Mouse (Mus musculus) kidney, embryonic 16.5 days (tissue): ENCODE measurements around the gene Omt2a. TPM values are rescaled to one million over a fixed set of nuclear protein-coding genes. Genes with fewer than 3 reads are reported as not detected.
"Not testable (repeated sequence)": the region's sequence is repeated elsewhere in the genome, so short reads cannot be mapped to it uniquely, and the experiment has no call there.

Source experiments
- ATAC-seq: fragments of 200-750 bp; cut with Nextera tagmentation; 2 replicates; pipeline ENCODE4 v1.8.0; 2017; ENCODE audit warnings: moderate TSS enrichment; ENCODE audit not compliant: low FRiP score, low TSS enrichment
- H3K27ac ChIP-seq: fragments of 300-500 bp; sonication (generic); 2 replicates; pipeline ENCODE4 v1.5.1; 2014; ENCODE audit warnings: low read length
- H3K27me3 ChIP-seq: fragments of 300-500 bp; sonication (generic); 2 replicates; pipeline ENCODE4 v1.6.1; 2014; ENCODE audit warnings: low read length, control low read depth, mixed read lengths; ENCODE audit not compliant: insufficient read depth
- H3K36me3 ChIP-seq: fragments of 300-500 bp; sonication (generic); 2 replicates; pipeline ENCODE4 v1.6.1; 2014; ENCODE audit warnings: low read length, control low read depth, mixed read lengths; ENCODE audit not compliant: insufficient read depth
- H3K4me1 ChIP-seq: fragments of 300-500 bp; sonication (generic); 2 replicates; pipeline ENCODE4 v1.6.1; 2014; ENCODE audit warnings: low read length, control low read depth, mixed read lengths; ENCODE audit not compliant: insufficient read depth
- H3K4me2 ChIP-seq: fragments of 300-500 bp; sonication (generic); replicated peaks from 2 replicates; pipeline ENCODE4 v1.6.1; 2014; ENCODE audit warnings: low read depth, low read length
- H3K4me3 ChIP-seq: fragments of 300-500 bp; sonication (generic); 2 replicates; pipeline ENCODE4 v1.5.1; 2014; ENCODE audit warnings: mild to moderate bottlenecking, low read length
- H3K9ac ChIP-seq: fragments of 300-500 bp; sonication (generic); replicated peaks from 2 replicates; pipeline ENCODE4 v1.6.1; 2014; ENCODE audit warnings: low read length
- H3K9me3 ChIP-seq: fragments of 300-500 bp; sonication (generic); 2 replicates; pipeline ENCODE4 v1.6.1; 2016; ENCODE audit warnings: low read length, control low read depth
- WGBS: fragments of 180-500 bp; shearing (Covaris S2); extraction: QIAGEN DNeasy Blood & Tissue Kit; methylation state at CpG from one replicate; pipeline ENCODE4 v1.1.7; 2014; 5-methylcytosine and 5-hydroxymethylcytosine counted together
- polyA plus RNA-seq: library from polyadenylated mRNA; unstranded; fragments of >200 nt; fragmentation: Nextera tagmentation; extraction: Ambion mirVana; gene quantifications from 2 replicates; pipeline ENCODE4 v1.2.1, GENCODE M21; 2015

The Omt2a gene
- polyA plus RNA-seq, 1 experiment from 2014 or later: not detected

GRCm38 (mm10) chr9:78308122-78308521 is 6.5 kb downstream of the Omt2a start:
- not testable (repeated sequence) for H3K4me3 ChIP-seq, H3K36me3 ChIP-seq, H3K27ac ChIP-seq, H3K9me3 ChIP-seq, ATAC-seq, H3K27me3 ChIP-seq, H3K9ac ChIP-seq, H3K4me2 ChIP-seq, H3K4me1 ChIP-seq
- 78% methylated on average over 2 of the region's 3 CpGs for WGBS

- H3K4me3 ChIP-seq, H3K4me1 ChIP-seq, H3K27me3 ChIP-seq, H3K27ac ChIP-seq, H3K4me2 ChIP-seq, H3K9ac ChIP-seq, ATAC-seq, H3K36me3 ChIP-seq, H3K9me3 ChIP-seq: not testable (repeated sequence)
- WGBS: 64% methylated on average over 1 of the region's 1 CpGs
Observed at GRCm38 (mm10) chr9:78299143-78299542, 15.5 kb downstream of the Omt2a start.

- Histone ChIP-seq H3K4me2 (no peak overlapping the region), H3K4me3 (no peak overlapping the region), H3K4me1 (no peaks in the 10 kb centered on the region), H3K9ac (no peak overlapping the region), H3K27me3 (no peaks in the 10 kb centered on the region), H3K36me3 (no peaks in the 10 kb centered on the region), H3K27ac (no peak overlapping the region), H3K9me3 (no peaks in the 10 kb centered on the region)
- ATAC-seq: no peak
- 75% methylated on average over 1 of the region's 1 CpGs for WGBS
Observed at GRCm38 (mm10) chr9:78298232-78298631, 16.4 kb downstream of the Omt2a start.

GRCm38 (mm10) chr9:78296089-78296488 is 18.5 kb downstream of the Omt2a start:
- not testable (repeated sequence) for H3K4me2 ChIP-seq, H3K9me3 ChIP-seq, H3K36me3 ChIP-seq, H3K4me3 ChIP-seq, H3K9ac ChIP-seq, H3K4me1 ChIP-seq, H3K27me3 ChIP-seq, H3K27ac ChIP-seq
- peak; percentile 44; the same call in 1 of the 2 replicates for ATAC-seq
- WGBS: 9% methylated on average over 6 of the region's 6 CpGs

- 59% methylated on average over 4 of the region's 7 CpGs for WGBS
- not testable (repeated sequence) for ATAC-seq
Observed at GRCm38 (mm10) chr9:78294781-78295180, 19.8 kb downstream of the Omt2a start.

GRCm38 (mm10) chr9:78293683-78294082 is 20.9 kb downstream of the Omt2a start:
- peak; percentile 87 for ATAC-seq
- H3K4me1 ChIP-seq, H3K9me3 ChIP-seq, H3K9ac ChIP-seq, H3K27me3 ChIP-seq, H3K27ac ChIP-seq, H3K4me3 ChIP-seq, H3K36me3 ChIP-seq, H3K4me2 ChIP-seq: not testable (repeated sequence)
- 89% methylated on average over 1 of the region's 1 CpGs for WGBS

More at GRCm38 (mm10) chr9:78294781-78295180, 19.8 kb downstream of the Omt2a start:
- H3K9ac ChIP-seq, H3K4me3 ChIP-seq, H3K27me3 ChIP-seq, H3K27ac ChIP-seq, H3K9me3 ChIP-seq, H3K4me1 ChIP-seq, H3K36me3 ChIP-seq, H3K4me2 ChIP-seq: not testable (repeated sequence)

GRCm38 (mm10) chr9:78292462-78292861 is 22.1 kb downstream of the Omt2a start:
- H3K4me3 ChIP-seq, H3K9ac ChIP-seq, H3K27ac ChIP-seq, H3K27me3 ChIP-seq, H3K4me2 ChIP-seq, H3K4me1 ChIP-seq, H3K36me3 ChIP-seq, ATAC-seq, H3K9me3 ChIP-seq: not testable (repeated sequence)
- 91% methylated on average over 7 of the region's 8 CpGs for WGBS

- 66% methylated on average over 3 of the region's 3 CpGs for WGBS
- H3K36me3 ChIP-seq, H3K27me3 ChIP-seq, ATAC-seq, H3K27ac ChIP-seq, H3K4me2 ChIP-seq, H3K4me3 ChIP-seq, H3K9me3 ChIP-seq, H3K9ac ChIP-seq, H3K4me1 ChIP-seq: not testable (repeated sequence)
Observed at GRCm38 (mm10) chr9:78289723-78290122, 24.9 kb downstream of the Omt2a start, which contains the start of gene Gm10639. Gene Gm10639, plus strand, starts transcription at chr9:78289923.

- not testable (repeated sequence) for H3K36me3 ChIP-seq, H3K4me2 ChIP-seq, H3K4me1 ChIP-seq, H3K27ac ChIP-seq, ATAC-seq, H3K9ac ChIP-seq, H3K4me3 ChIP-seq, H3K9me3 ChIP-seq, H3K27me3 ChIP-seq
- 75% methylated on average over 1 of the region's 1 CpGs for WGBS
Observed at GRCm38 (mm10) chr9:78289063-78289462, 25.5 kb downstream of the Omt2a start.

- H3K9ac ChIP-seq, H3K4me2 ChIP-seq, H3K9me3 ChIP-seq, H3K36me3 ChIP-seq, H3K4me3 ChIP-seq, H3K27me3 ChIP-seq, H3K4me1 ChIP-seq, H3K27ac ChIP-seq: not testable (repeated sequence)
- peak; percentile 77; the same call in 1 of the 2 replicates for ATAC-seq
- 80% methylated on average over 4 of the region's 4 CpGs for WGBS
Observed at GRCm38 (mm10) chr9:78282002-78282711, 32.4 kb downstream of the Omt2a start.
